Mouse (Mus musculus) adrenal gland, postnatal 25 days (tissue): ENCODE results near the gene Rbm33. TPM values are rescaled to one million over a fixed set of nuclear protein-coding genes. Genes with fewer than 3 reads are reported as not detected.

Experiments
- DNase-seq: peaks from one replicate; pipeline ENCODE4 v3.0.0; 2021; ENCODE audit warnings: mixed read lengths
- total RNA-seq: library from RNA; stranded (reverse); gene quantifications from 2 replicates; pipeline ENCODE4 v1.2.3, GENCODE M21; 2021

Gene Rbm33
- total RNA-seq, 1 experiment from 2014 or later: 54.4 TPM

GRCm38 (mm10) chr5:28412006-28412685 is 95.2 kb downstream of the Rbm33 start:
- DNase-seq: peak; percentile 58

- peak; percentile 27 for DNase-seq
Observed at GRCm38 (mm10) chr5:28413533-28413932, 96.6 kb downstream of the Rbm33 start.

- DNase-seq: no peak
Observed at GRCm38 (mm10) chr5:28414076-28414475, 97.2 kb downstream of the Rbm33 start.

GRCm38 (mm10) chr5:28416029-28416428 is 99.1 kb downstream of the Rbm33 start:
- no peak for DNase-seq

GRCm38 (mm10) chr5:28418734-28419133 is 101.8 kb downstream of the Rbm33 start:
- no peak for DNase-seq

- peak; percentile 45 for DNase-seq
Observed at GRCm38 (mm10) chr5:28419640-28420265, 102.8 kb downstream of the Rbm33 start.

- DNase-seq: no peak
Observed at GRCm38 (mm10) chr5:28423781-28424180, 106.9 kb downstream of the Rbm33 start.

- no peak for DNase-seq
Observed at GRCm38 (mm10) chr5:28425926-28426325, 109.0 kb downstream of the Rbm33 start.

GRCm38 (mm10) chr5:28450126-28450890 is 133.4 kb downstream of the Rbm33 start:
- DNase-seq: no peak

- peak; percentile 87 for DNase-seq
Observed at GRCm38 (mm10) chr5:28451053-28451638, 134.2 kb downstream of the Rbm33 start.

- DNase-seq: no peak
Observed at GRCm38 (mm10) chr5:28453086-28453485, 136.2 kb downstream of the Rbm33 start.

- DNase-seq: no peak
Observed at GRCm38 (mm10) chr5:28453523-28453922, 136.6 kb downstream of the Rbm33 start.

- DNase-seq: no peak
Observed at GRCm38 (mm10) chr5:28454546-28454945, 137.6 kb downstream of the Rbm33 start.

- DNase-seq: no peak
Observed at GRCm38 (mm10) chr5:28455721-28456120, 138.8 kb downstream of the Rbm33 start.

- DNase-seq: no peak
Observed at GRCm38 (mm10) chr5:28456366-28456765, 139.4 kb downstream of the Rbm33 start.

- no peak for DNase-seq
Observed at GRCm38 (mm10) chr5:28457921-28458641, 141.2 kb downstream of the Rbm33 start.

- no peak for DNase-seq
Observed at GRCm38 (mm10) chr5:28458821-28459240, 141.9 kb downstream of the Rbm33 start.

- DNase-seq: no peak
Observed at GRCm38 (mm10) chr5:28459456-28460225, 142.7 kb downstream of the Rbm33 start.

GRCm38 (mm10) chr5:28460556-28461350 is 143.8 kb downstream of the Rbm33 start:
- DNase-seq: no peak

GRCm38 (mm10) chr5:28461376-28461775 is 144.5 kb downstream of the Rbm33 start:
- no peak for DNase-seq
